Mouse (Mus musculus): ENCODE data around the gene Rgs8. TPM values are rescaled to one million over a fixed set of nuclear protein-coding genes. Genes with fewer than 3 reads are reported as not detected.
A peak's percentile ranks its signal among the peaks of the same experiment; 100 is the strongest.

The Rgs8 gene
- polyA plus RNA-seq, 1 experiment from 2014 or later, result 0.27 TPM

DNA sequence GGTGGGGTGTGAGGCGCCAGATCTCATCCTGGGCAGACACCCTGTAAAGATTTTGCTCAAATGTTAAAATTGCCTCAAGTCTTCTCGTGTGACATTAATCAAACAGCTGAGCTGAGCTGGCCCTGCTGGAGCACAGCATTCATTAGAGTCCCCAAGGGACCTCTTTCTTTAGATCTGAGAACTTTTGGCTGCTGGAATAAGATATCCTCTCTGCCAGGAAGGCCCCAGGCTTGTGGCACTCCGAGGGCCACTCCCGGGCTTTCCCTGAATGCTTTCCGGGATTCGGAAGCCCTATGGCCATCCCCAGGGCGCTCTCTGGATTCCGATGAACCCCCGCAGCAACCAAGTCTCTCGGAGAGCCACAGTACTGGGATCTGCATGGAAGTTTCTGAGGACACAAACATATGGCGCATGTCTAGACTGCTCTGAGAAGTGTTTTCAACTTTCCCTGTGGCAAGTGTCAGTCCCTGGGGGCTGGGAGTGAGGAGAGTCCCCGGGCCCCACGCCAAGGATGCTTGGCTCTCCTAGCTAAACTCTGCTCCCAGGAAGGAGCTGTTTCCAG lies 10.8 kb upstream of the Rgs8 start:
- WGBS (ENCODE audit: insufficient replicate concordance), result 4% methylated on average over 13 of the region's 13 CpGs

DNA sequence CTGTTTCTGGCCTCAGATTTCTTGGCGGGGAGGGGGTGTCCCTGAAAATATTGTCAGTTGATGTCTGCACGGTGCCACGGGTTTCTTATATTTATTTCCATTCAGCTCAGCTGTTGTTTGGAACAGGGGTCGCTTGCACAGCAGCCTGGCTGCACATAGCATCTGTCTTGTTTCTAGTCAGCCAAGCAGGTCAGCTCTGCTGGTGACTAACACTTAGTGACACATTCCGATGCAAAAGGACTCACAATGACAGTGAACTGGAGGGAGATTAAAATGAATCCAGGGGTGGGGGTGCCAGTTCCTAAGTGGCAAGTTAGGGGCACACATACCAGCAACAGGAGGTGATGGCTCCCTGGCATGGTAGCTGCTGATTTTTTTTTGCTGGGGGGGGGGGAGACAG lies 849 bp downstream of the Rgs8 start:
- Histone ChIP-seq H3K27ac (ENCODE audit: low read depth, low read length) (no peak overlapping the region), H3K27me3 (ENCODE audit: control insufficient read depth, insufficient read depth, low read length) (peaks cover 39% of the 10 kb centered on the region), H3K36me3 (ENCODE audit: control insufficient read depth, insufficient read depth, low read length) (no peaks in the 10 kb centered on the region), H3K9me3 (replicated peaks; ENCODE audit: control insufficient read depth, low read length) (no peaks in the 10 kb centered on the region), H3K4me3 (ENCODE audit: low read depth, low read length) (peak overlapping the region; percentile 39), H3K9ac (ENCODE audit: low read depth, low read length) (peak overlapping the region; percentile 52; the same call in 1 of the 2 replicates), H3K4me1 (ENCODE audit: control insufficient read depth, insufficient read depth, low read length) (peaks cover 11% of the 10 kb centered on the region), H3K4me2 (peak overlapping the region; percentile 75)
- WGBS (ENCODE audit: insufficient replicate concordance), result 9% methylated on average over 5 of the region's 5 CpGs
- no peak for ATAC-seq (replicated peaks; ENCODE audit: insufficient number of reproducible peaks, low FRiP score, low TSS enrichment)

More for the DNA sequence above, 10.8 kb upstream of the Rgs8 start:
- Histone ChIP-seq H3K27me3 (ENCODE audit: control insufficient read depth, insufficient read depth, low read length) (no peaks in the 10 kb centered on the region; the same call in 1 of the 2 replicates), H3K4me1 (ENCODE audit: control insufficient read depth, insufficient read depth, low read length) (peaks cover 3% of the 10 kb centered on the region; the same call in 1 of the 2 replicates), H3K36me3 (ENCODE audit: control insufficient read depth, insufficient read depth, low read length) (no peaks in the 10 kb centered on the region), H3K9me3 (replicated peaks; ENCODE audit: control insufficient read depth, low read length) (no peaks in the 10 kb centered on the region; the same call in 1 of the 2 replicates), H3K9ac (ENCODE audit: low read depth, low read length) (0 out of 2 replicates have a peak overlapping the region, but pooled peaks have one; percentile 12), H3K4me2 (peak overlapping the region; percentile 64), H3K4me3 (ENCODE audit: low read depth, low read length) (peak overlapping the region; percentile 26; the same call in 1 of the 2 replicates), H3K27ac (ENCODE audit: low read depth, low read length) (peak overlapping the region; percentile 37; the same call in 1 of the 2 replicates)
- ATAC-seq (replicated peaks; ENCODE audit: insufficient number of reproducible peaks, low FRiP score, low TSS enrichment), result peak; percentile 47; the same call in 1 of the 2 replicates

DNA sequence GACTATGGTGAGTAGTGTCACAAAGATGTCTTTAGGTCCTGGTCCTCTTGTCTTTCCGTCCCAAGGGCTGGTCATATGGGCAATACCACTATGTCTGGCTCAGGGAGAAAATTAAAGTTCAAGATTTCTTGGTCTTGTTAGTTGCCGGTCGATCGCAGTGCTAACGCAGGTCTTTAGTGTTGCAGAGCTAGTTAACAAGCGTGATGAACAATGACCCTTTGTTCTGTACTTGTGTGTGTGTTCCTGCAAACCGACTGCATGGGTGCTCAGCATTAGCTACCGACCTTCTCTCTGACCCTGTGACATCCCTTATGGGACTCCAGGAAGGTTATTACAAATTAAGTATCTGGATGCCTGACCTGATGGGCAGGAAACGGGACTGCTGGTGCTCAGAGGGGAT lies 6.8 kb downstream of the Rgs8 start:
- no peak overlapping the region for H3K4me3 ChIP-seq (ENCODE audit: low read depth, low read length)
- H3K27me3 ChIP-seq (ENCODE audit: control insufficient read depth, insufficient read depth, low read length), result peaks cover 19% of the 10 kb centered on the region
- H3K9me3 ChIP-seq (replicated peaks; ENCODE audit: control insufficient read depth, low read length), result no peaks in the 10 kb centered on the region
- no peak overlapping the region for H3K9ac ChIP-seq (ENCODE audit: low read depth, low read length)
- H3K4me2 ChIP-seq, result no peak overlapping the region
- 66% methylated on average over 9 of the region's 9 CpGs for WGBS (ENCODE audit: insufficient replicate concordance)
- no peak for ATAC-seq (replicated peaks; ENCODE audit: insufficient number of reproducible peaks, low FRiP score, low TSS enrichment)
- H3K4me1 ChIP-seq (ENCODE audit: control insufficient read depth, insufficient read depth, low read length), result 0 out of 2 replicates have a peak, but pooled peaks cover 3% of the 10 kb centered on the region
- H3K36me3 ChIP-seq (ENCODE audit: control insufficient read depth, insufficient read depth, low read length), result no peaks in the 10 kb centered on the region
- H3K27ac ChIP-seq (ENCODE audit: low read depth, low read length), result no peak overlapping the region

DNA sequence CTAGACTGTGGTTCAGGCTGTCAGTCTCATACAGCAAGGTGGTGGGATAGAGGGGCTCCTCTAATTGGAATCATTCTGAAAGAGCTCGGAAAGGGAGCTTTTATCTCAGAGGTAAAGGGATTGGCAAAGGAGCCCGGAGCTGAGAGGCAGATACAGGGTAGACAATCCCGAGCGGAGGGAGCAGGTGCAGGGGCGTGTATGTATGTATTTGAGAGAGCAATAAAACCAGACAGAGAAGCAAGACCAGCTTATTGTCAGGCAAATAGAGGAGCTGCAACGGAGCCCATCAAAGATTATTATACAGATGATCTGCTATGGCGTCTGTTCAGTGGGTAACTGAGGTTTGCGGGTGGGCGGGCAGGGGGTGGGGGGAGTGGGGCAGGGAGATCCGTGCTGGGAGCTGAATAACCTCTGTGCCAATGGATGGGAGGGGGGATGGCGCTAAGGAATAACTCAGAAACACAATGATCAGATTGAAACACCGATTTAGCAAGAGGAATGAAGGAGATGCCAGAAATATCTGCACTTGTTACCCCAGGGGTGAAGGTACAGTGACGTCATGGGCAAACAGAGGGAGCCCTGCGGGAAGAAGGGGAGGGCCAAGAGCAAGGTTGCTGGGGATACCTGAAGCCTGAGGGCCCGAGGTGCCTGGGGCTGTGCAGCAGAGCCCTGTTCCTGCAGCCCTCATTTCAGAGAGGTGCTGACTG lies 8.3 kb downstream of the Rgs8 start:
- no peak overlapping the region for H3K27ac ChIP-seq (ENCODE audit: low read depth, low read length)
- 34% methylated on average over 15 of the region's 15 CpGs for WGBS (ENCODE audit: insufficient replicate concordance)
- H3K36me3 ChIP-seq (ENCODE audit: control insufficient read depth, insufficient read depth, low read length), result no peaks in the 10 kb centered on the region
- H3K9ac ChIP-seq (ENCODE audit: low read depth, low read length), result no peak overlapping the region
- peaks cover 11% of the 10 kb centered on the region; the same call in 1 of the 2 replicates for H3K4me1 ChIP-seq (ENCODE audit: control insufficient read depth, insufficient read depth, low read length)
- no peak for ATAC-seq (replicated peaks; ENCODE audit: insufficient number of reproducible peaks, low FRiP score, low TSS enrichment)
- H3K27me3 ChIP-seq (ENCODE audit: control insufficient read depth, insufficient read depth, low read length), result peaks cover 18% of the 10 kb centered on the region
- H3K4me3 ChIP-seq (ENCODE audit: low read depth, low read length), result no peak overlapping the region
- no peaks in the 10 kb centered on the region for H3K9me3 ChIP-seq (replicated peaks; ENCODE audit: control insufficient read depth, low read length)
- no peak overlapping the region for H3K4me2 ChIP-seq

DNA sequence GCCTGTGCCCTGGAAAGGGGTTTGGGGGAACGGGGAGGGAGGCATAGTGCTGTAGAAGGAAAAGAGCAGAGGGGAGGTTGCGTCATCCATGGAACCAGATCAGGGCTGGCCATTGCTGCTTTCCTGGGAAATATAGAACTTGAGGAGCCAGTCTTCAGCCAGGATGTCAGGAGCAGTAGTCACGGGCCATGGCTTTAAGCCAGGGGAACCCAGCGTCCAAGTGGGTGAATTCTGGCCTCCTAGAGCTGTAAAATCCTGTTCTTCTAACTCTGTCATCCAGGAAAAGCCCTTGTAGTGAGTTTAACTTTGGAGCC lies 8.8 kb downstream of the Rgs8 start:
- H3K27ac ChIP-seq (ENCODE audit: low read depth, low read length), result no peak overlapping the region
- no peak overlapping the region for H3K9ac ChIP-seq (ENCODE audit: low read depth, low read length)
- peaks cover 17% of the 10 kb centered on the region for H3K27me3 ChIP-seq (ENCODE audit: control insufficient read depth, insufficient read depth, low read length)
- no peaks in the 10 kb centered on the region for H3K9me3 ChIP-seq (replicated peaks; ENCODE audit: control insufficient read depth, low read length)
- peaks cover 15% of the 10 kb centered on the region; the same call in 1 of the 2 replicates for H3K4me1 ChIP-seq (ENCODE audit: control insufficient read depth, insufficient read depth, low read length)
- no peak overlapping the region for H3K4me3 ChIP-seq (ENCODE audit: low read depth, low read length)
- no peaks in the 10 kb centered on the region for H3K36me3 ChIP-seq (ENCODE audit: control insufficient read depth, insufficient read depth, low read length)
- no peak for ATAC-seq (replicated peaks; ENCODE audit: insufficient number of reproducible peaks, low FRiP score, low TSS enrichment)
- H3K4me2 ChIP-seq, result no peak overlapping the region
- WGBS (ENCODE audit: insufficient replicate concordance), result 43% methylated on average over 4 of the region's 4 CpGs

DNA sequence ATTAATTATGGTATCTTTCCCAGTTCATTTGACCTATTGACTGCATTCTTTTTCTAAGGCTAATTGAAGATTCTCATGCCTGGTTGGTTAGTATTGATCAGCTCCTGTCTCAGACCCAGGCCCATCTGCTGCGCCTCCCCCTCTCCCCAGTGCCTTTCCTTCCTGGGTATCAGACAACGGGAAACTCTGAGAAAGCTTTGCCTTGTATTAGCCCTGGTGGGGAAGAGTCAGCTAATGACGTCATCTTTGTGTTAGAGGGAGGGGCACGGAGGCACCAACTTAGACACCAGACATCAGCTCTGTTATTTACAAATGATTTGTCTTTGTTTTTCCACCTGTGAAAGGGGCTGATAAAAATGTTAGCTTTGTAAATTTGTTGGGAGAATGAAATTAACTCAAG lies 9.5 kb downstream of the Rgs8 start:
- H3K4me1 ChIP-seq (ENCODE audit: control insufficient read depth, insufficient read depth, low read length), result peaks cover 15% of the 10 kb centered on the region; the same call in 1 of the 2 replicates
- WGBS (ENCODE audit: insufficient replicate concordance), result 27% methylated on average over 4 of the region's 4 CpGs
- H3K9me3 ChIP-seq (replicated peaks; ENCODE audit: control insufficient read depth, low read length), result no peaks in the 10 kb centered on the region
- H3K36me3 ChIP-seq (ENCODE audit: control insufficient read depth, insufficient read depth, low read length), result no peaks in the 10 kb centered on the region
- H3K27me3 ChIP-seq (ENCODE audit: control insufficient read depth, insufficient read depth, low read length), result peaks cover 15% of the 10 kb centered on the region; the same call in 1 of the 2 replicates
- no peak for ATAC-seq (replicated peaks; ENCODE audit: insufficient number of reproducible peaks, low FRiP score, low TSS enrichment)
- H3K4me2 ChIP-seq, result no peak overlapping the region
- H3K4me3 ChIP-seq (ENCODE audit: low read depth, low read length), result no peak overlapping the region
- no peak overlapping the region for H3K9ac ChIP-seq (ENCODE audit: low read depth, low read length)
- H3K27ac ChIP-seq (ENCODE audit: low read depth, low read length), result no peak overlapping the region

DNA sequence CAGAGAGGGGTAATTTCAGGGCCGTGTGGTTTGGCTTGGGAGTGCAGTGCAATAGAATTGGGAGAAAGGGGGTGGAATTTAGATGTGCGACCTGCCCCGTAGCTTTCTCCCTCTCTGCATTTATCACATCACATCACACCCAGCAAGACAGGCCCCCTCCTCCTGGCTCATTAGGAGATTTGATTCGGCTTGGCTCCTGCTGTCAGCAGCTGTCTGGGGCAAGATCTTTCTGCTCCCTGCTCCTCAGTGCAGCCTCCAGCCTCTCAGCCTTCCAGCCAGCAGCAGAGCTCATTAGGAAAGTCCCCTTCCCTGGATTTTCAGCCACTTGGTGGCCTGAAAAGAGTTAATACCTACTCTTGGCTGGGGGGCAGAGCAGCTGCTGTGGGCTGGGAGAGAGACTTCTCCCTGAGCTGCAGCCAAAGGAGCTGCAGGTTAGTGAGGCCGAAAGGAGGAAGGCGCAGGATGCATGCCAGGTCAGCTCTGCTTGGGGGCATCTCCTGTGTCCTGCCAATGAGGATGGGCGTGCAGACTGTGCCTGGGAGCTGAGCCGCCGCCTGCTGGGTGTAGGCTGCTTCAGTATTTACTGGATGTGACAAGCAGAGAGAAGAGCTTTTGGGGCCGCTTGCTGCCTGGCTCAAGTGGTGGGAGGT lies 12.4 kb downstream of the Rgs8 start:
- peaks cover 20% of the 10 kb centered on the region; the same call in 1 of the 2 replicates for H3K4me1 ChIP-seq (ENCODE audit: control insufficient read depth, insufficient read depth, low read length)
- no peak for ATAC-seq (replicated peaks; ENCODE audit: insufficient number of reproducible peaks, low FRiP score, low TSS enrichment)
- no peaks in the 10 kb centered on the region for H3K36me3 ChIP-seq (ENCODE audit: control insufficient read depth, insufficient read depth, low read length)
- peak overlapping the region; percentile 38 for H3K4me2 ChIP-seq
- peaks cover 15% of the 10 kb centered on the region for H3K27me3 ChIP-seq (ENCODE audit: control insufficient read depth, insufficient read depth, low read length)
- H3K9ac ChIP-seq (ENCODE audit: low read depth, low read length), result no peak overlapping the region
- H3K27ac ChIP-seq (ENCODE audit: low read depth, low read length), result no peak overlapping the region
- no peaks in the 10 kb centered on the region for H3K9me3 ChIP-seq (replicated peaks; ENCODE audit: control insufficient read depth, low read length)
- 5% methylated on average over 10 of the region's 10 CpGs for WGBS (ENCODE audit: insufficient replicate concordance)
- no peak overlapping the region for H3K4me3 ChIP-seq (ENCODE audit: low read depth, low read length)

DNA sequence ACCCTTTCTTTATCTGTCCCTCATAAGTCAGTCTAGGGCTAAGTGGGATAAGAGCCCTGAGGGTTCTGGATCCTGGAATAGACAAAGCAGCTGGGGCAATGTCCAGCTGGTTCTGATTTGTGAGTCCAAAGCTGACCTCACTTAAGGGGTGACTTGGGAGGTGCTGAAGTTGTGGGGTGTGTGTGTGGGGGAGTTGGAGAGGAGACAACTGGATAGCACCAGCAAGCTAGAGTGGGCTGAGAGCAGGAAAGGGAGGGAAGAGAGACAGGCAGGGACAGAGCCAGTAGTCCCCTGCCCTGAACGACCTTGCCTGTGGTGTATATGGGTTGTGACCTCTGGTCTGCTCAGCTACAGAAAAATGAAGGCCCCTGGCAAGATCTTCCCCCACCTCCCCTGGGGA lies 13.4 kb downstream of the Rgs8 start:
- WGBS (ENCODE audit: insufficient replicate concordance), result 17% methylated on average over 1 of the region's 1 CpGs
- Histone ChIP-seq H3K27ac (ENCODE audit: low read depth, low read length) (no peak overlapping the region), H3K4me2 (no peak overlapping the region), H3K4me1 (ENCODE audit: control insufficient read depth, insufficient read depth, low read length) (peaks cover 25% of the 10 kb centered on the region; the same call in 1 of the 2 replicates), H3K9me3 (replicated peaks; ENCODE audit: control insufficient read depth, low read length) (no peaks in the 10 kb centered on the region), H3K27me3 (ENCODE audit: control insufficient read depth, insufficient read depth, low read length) (peaks cover 15% of the 10 kb centered on the region), H3K4me3 (ENCODE audit: low read depth, low read length) (no peak overlapping the region), H3K9ac (ENCODE audit: low read depth, low read length) (no peak overlapping the region), H3K36me3 (ENCODE audit: control insufficient read depth, insufficient read depth, low read length) (no peaks in the 10 kb centered on the region)
- ATAC-seq (replicated peaks; ENCODE audit: insufficient number of reproducible peaks, low FRiP score, low TSS enrichment), result no peak
